Mouse (Mus musculus) heart, postnatal 0 days (tissue): ENCODE data around the gene Wdr38.

Experiments used
- CTCF ChIP-seq: IDR thresholded peaks from 2 replicates; pipeline ENCODE4 v1.5.1; 2016; ENCODE audit warnings: antibody characterized with exemption, control low read depth, low read depth
- EP300 ChIP-seq: IDR thresholded peaks from 2 replicates; pipeline ENCODE4 v1.6.1; 2016; ENCODE audit warnings: antibody characterized with exemption, low read depth

GRCm38 (mm10) chr2:39004372-39004771 lies 7.1 kb downstream of the Wdr38 start:
- TF ChIP-seq CTCF: no peak
- TF ChIP-seq EP300: no peak
